Mouse (Mus musculus): Measurements from ENCODE around the gene Gm37240. TPM values are rescaled to one million over a fixed set of nuclear protein-coding genes. Genes with fewer than 3 reads are reported as not detected.

The Gm37240 gene
- polyA plus RNA-seq, 1 experiment: 1.0 TPM

- 17% methylated on average over 11 of the region's 11 CpGs for WGBS
- Histone ChIP-seq H3K4me1 (ENCODE audit: control insufficient read depth, insufficient read depth, low read length) (no peaks in the 10 kb centered on the region), H3K27ac (ENCODE audit: control insufficient read depth, insufficient read depth, low read depth, low read length, poor library complexity) (no peak overlapping the region), H3K4me3 (replicated peaks; ENCODE audit: control insufficient read depth, low read depth, low read length) (no peak overlapping the region)
- TF ChIP-seq POLR2A (IDR thresholded peaks at IDR 0.05; ENCODE audit: borderline replicate concordance, control insufficient read depth, low read depth, low read length) (no peak), CTCF (IDR thresholded peaks at IDR 0.05; ENCODE audit: control insufficient read depth, insufficient read depth, low read length) (no peak)
Observed at GRCm38 (mm10) chr3:85172532-85172931, 714.8 kb downstream of the Gm37240 start.

GRCm38 (mm10) chr3:85172096-85172495 lies 715.2 kb downstream of the Gm37240 start:
- no peak for TF ChIP-seq CTCF (IDR thresholded peaks at IDR 0.05; ENCODE audit: control insufficient read depth, insufficient read depth, low read length)
- no peak for TF ChIP-seq POLR2A (IDR thresholded peaks at IDR 0.05; ENCODE audit: borderline replicate concordance, control insufficient read depth, low read depth, low read length)
- Histone ChIP-seq H3K4me1 (ENCODE audit: control insufficient read depth, insufficient read depth, low read length) (no peaks in the 10 kb centered on the region), H3K4me3 (replicated peaks; ENCODE audit: control insufficient read depth, low read depth, low read length) (no peak overlapping the region), H3K27ac (ENCODE audit: control insufficient read depth, insufficient read depth, low read depth, low read length, poor library complexity) (no peak overlapping the region)
- 35% methylated on average over 12 of the region's 12 CpGs for WGBS

GRCm38 (mm10) chr3:85168816-85169215 lies 718.5 kb downstream of the Gm37240 start:
- WGBS: 80% methylated on average over 2 of the region's 2 CpGs
- TF ChIP-seq CTCF (IDR thresholded peaks at IDR 0.05; ENCODE audit: control insufficient read depth, insufficient read depth, low read length) (no peak), POLR2A (IDR thresholded peaks at IDR 0.05; ENCODE audit: borderline replicate concordance, control insufficient read depth, low read depth, low read length) (no peak)

GRCm38 (mm10) chr3:85164931-85165330 lies 722.4 kb downstream of the Gm37240 start:
- TF ChIP-seq POLR2A (IDR thresholded peaks at IDR 0.05; ENCODE audit: borderline replicate concordance, control insufficient read depth, low read depth, low read length) (no peak), CTCF (IDR thresholded peaks at IDR 0.05; ENCODE audit: control insufficient read depth, insufficient read depth, low read length) (no peak)
- Histone ChIP-seq H3K4me1 (ENCODE audit: control insufficient read depth, insufficient read depth, low read length) (no peaks in the 10 kb centered on the region), H3K27ac (ENCODE audit: control insufficient read depth, insufficient read depth, low read depth, low read length, poor library complexity) (no peak overlapping the region), H3K4me3 (replicated peaks; ENCODE audit: control insufficient read depth, low read depth, low read length) (no peak overlapping the region)
- 54% methylated on average over 1 of the region's 1 CpGs for WGBS

More at GRCm38 (mm10) chr3:85168816-85169215, 718.5 kb downstream of the Gm37240 start:
- Histone ChIP-seq H3K27ac (ENCODE audit: control insufficient read depth, insufficient read depth, low read depth, low read length, poor library complexity) (no peak overlapping the region), H3K4me1 (ENCODE audit: control insufficient read depth, insufficient read depth, low read length) (no peaks in the 10 kb centered on the region), H3K4me3 (replicated peaks; ENCODE audit: control insufficient read depth, low read depth, low read length) (no peak overlapping the region)

- H3K4me3 ChIP-seq (replicated peaks; ENCODE audit: control insufficient read depth, low read depth, low read length): no peak overlapping the region
- WGBS: 83% methylated on average over 5 of the region's 5 CpGs
- no peak overlapping the region for H3K27ac ChIP-seq (ENCODE audit: control insufficient read depth, insufficient read depth, low read depth, low read length, poor library complexity)
- TF ChIP-seq POLR2A (IDR thresholded peaks at IDR 0.05; ENCODE audit: borderline replicate concordance, control insufficient read depth, low read depth, low read length) (no peak), CTCF (IDR thresholded peaks at IDR 0.05; ENCODE audit: control insufficient read depth, insufficient read depth, low read length) (no peak)
- H3K4me1 ChIP-seq (ENCODE audit: control insufficient read depth, insufficient read depth, low read length): no peaks in the 10 kb centered on the region
Observed at GRCm38 (mm10) chr3:85163396-85163795, 723.9 kb downstream of the Gm37240 start.

GRCm38 (mm10) chr3:85162430-85162829 lies 724.9 kb downstream of the Gm37240 start:
- H3K27ac ChIP-seq (ENCODE audit: control insufficient read depth, insufficient read depth, low read depth, low read length, poor library complexity): no peak overlapping the region
- WGBS: 47% methylated on average over 3 of the region's 3 CpGs
- no peaks in the 10 kb centered on the region for H3K4me1 ChIP-seq (ENCODE audit: control insufficient read depth, insufficient read depth, low read length)
- no peak for TF ChIP-seq POLR2A (IDR thresholded peaks at IDR 0.05; ENCODE audit: borderline replicate concordance, control insufficient read depth, low read depth, low read length)
- TF ChIP-seq CTCF (IDR thresholded peaks at IDR 0.05; ENCODE audit: control insufficient read depth, insufficient read depth, low read length): no peak
- no peak overlapping the region for H3K4me3 ChIP-seq (replicated peaks; ENCODE audit: control insufficient read depth, low read depth, low read length)

GRCm38 (mm10) chr3:85160816-85161215 lies 726.5 kb downstream of the Gm37240 start:
- Histone ChIP-seq H3K4me3 (replicated peaks; ENCODE audit: control insufficient read depth, low read depth, low read length) (no peak overlapping the region), H3K4me1 (ENCODE audit: control insufficient read depth, insufficient read depth, low read length) (no peaks in the 10 kb centered on the region), H3K27ac (ENCODE audit: control insufficient read depth, insufficient read depth, low read depth, low read length, poor library complexity) (no peak overlapping the region)
- no peak for TF ChIP-seq POLR2A (IDR thresholded peaks at IDR 0.05; ENCODE audit: borderline replicate concordance, control insufficient read depth, low read depth, low read length)
- TF ChIP-seq CTCF (IDR thresholded peaks at IDR 0.05; ENCODE audit: control insufficient read depth, insufficient read depth, low read length): no peak
- 89% methylated on average over 10 of the region's 10 CpGs for WGBS

GRCm38 (mm10) chr3:85159631-85160030 lies 727.7 kb downstream of the Gm37240 start:
- TF ChIP-seq CTCF (IDR thresholded peaks at IDR 0.05; ENCODE audit: control insufficient read depth, insufficient read depth, low read length) (no peak), POLR2A (IDR thresholded peaks at IDR 0.05; ENCODE audit: borderline replicate concordance, control insufficient read depth, low read depth, low read length) (no peak)
- H3K4me3 ChIP-seq (replicated peaks; ENCODE audit: control insufficient read depth, low read depth, low read length): no peak overlapping the region
- H3K4me1 ChIP-seq (ENCODE audit: control insufficient read depth, insufficient read depth, low read length): no peaks in the 10 kb centered on the region
- no peak overlapping the region for H3K27ac ChIP-seq (ENCODE audit: control insufficient read depth, insufficient read depth, low read depth, low read length, poor library complexity)
- WGBS: 87% methylated on average over 6 of the region's 6 CpGs

- WGBS: 75% methylated on average over 4 of the region's 4 CpGs
- Histone ChIP-seq H3K27ac (ENCODE audit: control insufficient read depth, insufficient read depth, low read depth, low read length, poor library complexity) (no peak overlapping the region), H3K4me3 (replicated peaks; ENCODE audit: control insufficient read depth, low read depth, low read length) (no peak overlapping the region), H3K4me1 (ENCODE audit: control insufficient read depth, insufficient read depth, low read length) (no peaks in the 10 kb centered on the region)
- TF ChIP-seq POLR2A (IDR thresholded peaks at IDR 0.05; ENCODE audit: borderline replicate concordance, control insufficient read depth, low read depth, low read length) (no peak), CTCF (IDR thresholded peaks at IDR 0.05; ENCODE audit: control insufficient read depth, insufficient read depth, low read length) (no peak)
Observed at GRCm38 (mm10) chr3:85148816-85149215, 738.5 kb downstream of the Gm37240 start.
